Mouse (Mus musculus) regulatory T cell (primary cell): ENCODE data around the gene Igfbp1.

Experiments used
- in situ Hi-C: fragments of 300-600 bp; cut with MboI, MseI; formaldehyde crosslinking; loops from one replicate; pipeline ENCODE4 v1.15.1; 2025; ENCODE audit warnings: high pct_unique_total_duplicates

Gene Igfbp1

DNA sequence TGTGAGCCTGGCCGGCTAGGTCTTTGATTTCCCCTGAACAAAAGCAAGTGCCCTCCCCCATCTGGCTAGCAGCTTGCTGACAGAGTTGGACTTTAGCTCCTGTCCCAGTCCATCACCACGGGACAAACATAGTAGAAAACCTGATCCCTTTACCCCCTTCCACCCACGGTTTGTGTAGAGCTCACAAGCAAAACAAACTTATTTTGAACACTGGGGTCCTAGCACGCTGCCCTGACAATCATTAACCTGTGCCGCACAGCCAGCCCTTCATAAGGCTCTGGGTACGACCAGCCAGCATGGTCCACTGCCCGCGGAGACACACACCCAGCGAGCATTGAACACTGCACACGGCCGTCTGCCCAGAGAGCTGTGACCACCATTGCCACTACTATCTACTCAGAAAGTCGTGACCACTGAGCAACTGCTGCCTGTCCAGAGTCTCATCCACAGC, at the start of gene Igfbp1:
TSS of gene Igfbp1 (plus strand) at position 292 of the 451 bp plus-strand sequence.
- in situ Hi-C loops, result no loop called here

DNA sequence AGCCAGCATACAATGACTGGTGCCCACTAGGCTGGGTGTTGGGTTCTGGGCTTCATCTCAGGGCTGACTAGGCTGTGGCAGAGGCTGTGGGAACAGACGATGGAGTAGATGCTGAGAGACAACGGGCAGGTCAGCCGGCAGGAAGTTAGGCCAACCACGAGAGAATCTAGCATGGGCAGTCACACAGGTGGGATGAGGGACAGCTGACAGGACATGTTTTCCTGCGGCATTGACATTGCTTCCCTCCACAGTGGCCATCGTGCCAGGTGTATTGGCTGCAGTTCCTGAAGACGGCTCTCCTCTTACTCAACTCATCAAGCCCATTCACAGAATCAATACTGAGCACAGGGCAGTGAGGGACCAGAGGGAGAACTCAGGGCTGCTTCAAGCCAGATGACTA, 49.6 kb upstream of the Igfbp1 start:
- in situ Hi-C loops, result no loop called here

- in situ Hi-C loops, result no loop called here
Observed at GRCm38 (mm10) chr11:7149471-7149870, 48.1 kb upstream of the Igfbp1 start.

DNA sequence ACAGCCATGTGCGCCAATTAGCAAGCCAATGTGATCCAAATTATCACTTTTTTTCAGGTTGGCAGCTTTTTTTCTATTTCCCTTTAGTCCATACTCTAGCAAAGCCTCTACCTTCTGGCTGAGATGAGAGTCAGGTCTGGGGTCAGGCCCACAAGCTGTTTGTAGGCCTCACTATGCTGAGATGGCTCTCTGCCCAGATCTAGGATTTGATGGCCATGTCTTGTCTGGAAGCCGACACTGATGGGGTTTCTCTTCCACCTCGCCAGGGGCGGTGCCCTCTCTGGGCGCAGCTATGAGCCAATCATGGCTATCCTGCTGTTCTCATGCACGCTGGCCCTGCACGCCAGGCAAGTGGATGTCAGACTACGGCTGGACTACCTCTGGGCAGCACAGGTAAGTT, 47.1 kb upstream of the Igfbp1 start:
- in situ Hi-C loops, result loop anchor here (10.0 kb wide), 1 partner anchor 496 kb away; the partner anchor contains the start of gene Ramp3

DNA sequence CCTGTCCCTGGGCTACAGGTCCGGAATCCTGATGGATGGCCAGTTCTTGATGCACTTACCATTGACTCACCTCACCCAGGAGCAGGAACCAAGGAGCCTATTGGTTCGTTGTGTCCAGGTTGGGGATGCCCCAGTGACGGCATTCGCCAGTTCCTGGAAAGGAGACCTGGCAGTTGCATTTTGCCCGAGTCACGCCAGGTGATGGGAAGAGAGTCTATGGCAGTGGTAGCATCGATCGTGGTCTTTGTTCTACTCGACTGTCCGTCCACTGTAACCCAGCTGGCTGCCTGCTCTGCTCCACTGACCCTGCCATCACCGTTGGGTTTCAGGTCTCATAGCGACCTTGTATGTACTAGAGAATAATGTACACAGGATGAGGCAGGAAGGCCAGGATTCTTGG, 45.2 kb upstream of the Igfbp1 start:
- in situ Hi-C loops, result loop anchor here (10.0 kb wide), 1 partner anchor 498 kb away; the partner anchor contains the start of gene Ramp3

DNA sequence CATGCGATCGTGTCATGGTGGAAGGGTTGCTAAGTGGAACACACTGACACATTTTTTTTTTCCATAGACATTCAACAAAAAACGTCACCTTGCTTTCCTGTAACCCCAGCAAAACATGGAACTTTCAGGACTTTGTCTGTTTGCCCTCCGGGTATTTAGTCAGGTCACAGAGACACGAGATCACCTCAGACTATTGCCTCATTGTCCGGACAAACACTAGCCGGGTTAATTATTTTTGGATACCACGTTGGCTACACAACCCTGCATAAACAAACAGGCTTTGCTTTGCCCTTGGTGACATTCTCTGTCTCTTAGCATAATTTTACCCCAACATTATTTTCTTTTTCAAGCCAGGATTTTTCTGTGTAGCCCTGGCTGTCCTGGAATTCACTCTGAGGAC, 44.5 kb upstream of the Igfbp1 start:
- in situ Hi-C loops, result loop anchor here (10.0 kb wide), 1 partner anchor 498 kb away; the partner anchor contains the start of gene Ramp3

DNA sequence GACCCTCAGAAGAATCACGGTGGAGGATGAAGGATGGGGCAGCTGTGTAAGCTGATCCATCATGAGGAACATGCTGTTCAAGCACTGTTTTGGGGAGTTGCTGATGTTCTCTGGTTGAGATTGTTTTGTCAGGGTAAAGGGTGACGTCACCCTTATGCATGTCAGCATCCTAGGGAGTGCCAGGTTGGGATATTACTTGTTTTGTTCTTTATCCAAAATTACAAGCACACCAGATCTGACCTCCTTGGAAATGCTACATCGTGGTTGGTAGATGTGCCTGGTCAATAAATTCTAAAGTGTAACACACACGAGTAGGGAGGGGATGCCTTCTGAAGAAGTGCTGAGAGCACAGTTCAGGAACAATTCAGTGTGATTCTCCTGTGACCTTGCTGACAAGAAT, 41.2 kb upstream of the Igfbp1 start:
- in situ Hi-C loops, result loop anchor here (10.0 kb wide), 1 partner anchor 502 kb away; the partner anchor contains the start of gene Ramp3

GRCm38 (mm10) chr11:7158196-7158595, 39.4 kb upstream of the Igfbp1 start:
- in situ Hi-C loops, result loop anchor here (10.0 kb wide), 1 partner anchor 503 kb away; the partner anchor contains the start of gene Ramp3

- in situ Hi-C loops, result no loop called here
Observed at GRCm38 (mm10) chr11:7160146-7160545, 37.4 kb upstream of the Igfbp1 start.

GRCm38 (mm10) chr11:7160637-7161101, 36.9 kb upstream of the Igfbp1 start:
- in situ Hi-C loops, result no loop called here

DNA sequence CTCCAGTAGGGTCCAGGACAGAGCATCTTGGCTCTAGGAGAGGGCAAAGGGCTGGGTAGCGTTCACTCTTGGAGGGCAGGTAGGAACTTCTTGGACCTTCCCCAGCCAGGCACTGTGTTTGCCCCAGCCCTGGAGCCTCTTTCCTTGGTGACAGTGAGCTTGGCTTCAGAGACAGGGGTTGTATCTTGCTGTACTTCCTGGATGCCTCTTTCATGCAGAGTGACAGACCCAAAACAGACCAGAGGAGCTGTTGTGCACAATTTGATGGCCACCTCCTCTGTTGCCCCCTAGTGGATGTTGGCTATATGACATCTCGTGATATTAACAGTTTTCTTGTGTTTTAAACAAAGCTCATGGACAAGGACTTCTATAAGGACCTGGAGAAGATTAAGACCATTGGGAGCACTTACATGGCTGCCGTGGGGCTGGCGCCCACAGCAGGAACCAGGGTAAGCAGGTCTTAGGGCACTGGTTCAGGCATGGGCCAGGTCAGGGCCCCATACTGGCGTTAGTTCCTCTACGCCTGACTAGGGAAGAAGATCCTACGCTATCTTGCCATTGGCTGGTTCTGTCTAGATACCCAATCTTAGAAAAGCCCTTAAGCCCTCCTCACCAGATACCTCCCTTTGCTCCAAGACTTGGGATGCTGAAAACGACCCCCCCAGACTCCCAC, 35.9 kb upstream of the Igfbp1 start:
- in situ Hi-C loops, result no loop called here

DNA sequence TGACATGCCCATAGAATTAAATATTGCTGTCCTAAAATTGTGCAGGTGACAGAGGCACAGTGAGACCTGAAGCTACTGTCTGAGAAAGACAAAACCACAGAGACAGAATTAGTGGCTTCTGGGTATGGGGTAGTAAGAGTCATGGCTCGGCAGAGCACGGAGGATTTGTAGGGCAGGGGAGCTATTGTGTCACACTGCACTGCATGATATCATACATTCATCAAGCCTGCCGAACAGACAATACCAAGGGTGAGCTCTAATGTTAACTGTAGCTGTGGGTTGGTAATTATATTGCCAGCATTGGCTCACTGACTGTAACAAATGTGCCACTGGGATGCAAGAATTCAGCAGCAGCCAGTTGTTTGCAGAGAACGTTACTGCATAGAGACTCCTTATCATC, 33.2 kb upstream of the Igfbp1 start:
- in situ Hi-C loops, result no loop called here

DNA sequence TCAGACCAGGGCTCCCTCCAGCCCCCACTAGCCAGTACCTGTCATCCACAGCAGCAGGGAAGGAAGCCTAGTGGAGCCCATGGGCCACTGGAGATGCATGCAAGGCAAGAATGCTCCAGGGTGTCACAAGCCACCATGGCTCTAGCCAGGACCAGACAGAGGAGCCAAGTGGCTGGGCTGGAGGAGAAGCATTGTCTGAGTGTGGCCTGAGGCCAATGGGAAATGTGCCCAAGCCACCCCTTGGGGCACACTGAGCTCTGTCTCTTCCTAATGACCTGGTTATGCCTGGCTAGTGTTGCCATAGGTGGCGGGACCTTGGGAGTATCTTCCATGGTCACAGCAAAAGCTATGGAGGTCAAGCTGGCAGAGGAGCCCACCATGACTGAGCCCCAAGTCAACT, 27.9 kb upstream of the Igfbp1 start:
- in situ Hi-C loops, result no loop called here

DNA sequence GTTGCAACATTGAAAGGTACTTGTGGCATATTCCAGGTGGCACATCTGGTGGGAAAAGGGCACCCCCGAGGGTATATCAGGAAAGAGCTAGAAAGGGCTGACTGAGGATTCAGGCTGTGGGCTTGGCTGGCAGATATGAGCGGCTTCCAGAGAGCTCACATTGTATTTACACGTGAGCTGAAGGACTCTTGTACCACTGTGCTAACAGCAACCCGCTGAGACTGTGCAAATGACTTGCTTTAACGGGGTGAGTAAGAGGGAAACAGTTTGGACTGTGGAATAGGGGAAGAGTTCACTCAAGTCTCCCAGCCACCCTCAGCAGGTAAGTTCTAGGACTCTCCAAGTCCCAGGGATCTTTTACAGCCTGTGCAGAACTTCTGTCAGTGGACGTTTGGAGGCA, 23.9 kb upstream of the Igfbp1 start:
- in situ Hi-C loops, result no loop called here

- in situ Hi-C loops, result no loop called here
Observed at GRCm38 (mm10) chr11:7178724-7179123, 18.9 kb upstream of the Igfbp1 start.

- in situ Hi-C loops, result no loop called here
Observed at GRCm38 (mm10) chr11:7179276-7179675, 18.3 kb upstream of the Igfbp1 start.

DNA sequence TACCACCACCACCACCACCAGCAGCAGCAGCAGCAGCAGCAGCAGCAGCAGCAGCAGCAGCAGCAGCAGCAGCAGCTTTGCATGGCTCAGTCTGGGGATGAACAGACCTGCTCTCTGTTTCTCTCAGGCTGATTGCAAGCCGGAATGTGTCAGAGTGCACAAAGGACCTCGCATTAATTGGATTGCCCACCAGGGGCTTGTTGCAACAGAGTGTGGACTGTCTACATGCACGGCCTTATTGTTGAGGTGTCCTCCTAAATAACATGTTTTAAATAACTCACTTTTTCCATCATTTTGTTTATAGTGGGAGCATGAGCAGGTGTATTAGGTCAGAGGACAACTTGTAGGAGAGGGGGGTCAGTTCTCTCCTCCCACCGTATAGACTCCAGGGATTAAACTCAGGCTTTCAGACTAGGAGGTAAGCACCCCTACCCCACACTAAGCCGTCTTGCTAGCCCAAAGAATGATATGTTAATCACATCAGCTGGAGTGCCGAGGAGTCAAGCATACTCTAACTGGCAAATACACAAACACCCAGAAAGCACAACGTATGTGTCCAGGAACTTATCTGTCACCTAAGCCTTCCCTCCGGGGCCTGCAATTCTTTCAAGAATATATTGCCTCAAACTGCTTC, 15.1 kb upstream of the Igfbp1 start:
- in situ Hi-C loops, result no loop called here

- in situ Hi-C loops, result no loop called here
Observed at GRCm38 (mm10) chr11:7184420-7184819, 13.2 kb upstream of the Igfbp1 start.

- in situ Hi-C loops, result no loop called here
Observed at GRCm38 (mm10) chr11:7187472-7187871, 10.1 kb upstream of the Igfbp1 start.

DNA sequence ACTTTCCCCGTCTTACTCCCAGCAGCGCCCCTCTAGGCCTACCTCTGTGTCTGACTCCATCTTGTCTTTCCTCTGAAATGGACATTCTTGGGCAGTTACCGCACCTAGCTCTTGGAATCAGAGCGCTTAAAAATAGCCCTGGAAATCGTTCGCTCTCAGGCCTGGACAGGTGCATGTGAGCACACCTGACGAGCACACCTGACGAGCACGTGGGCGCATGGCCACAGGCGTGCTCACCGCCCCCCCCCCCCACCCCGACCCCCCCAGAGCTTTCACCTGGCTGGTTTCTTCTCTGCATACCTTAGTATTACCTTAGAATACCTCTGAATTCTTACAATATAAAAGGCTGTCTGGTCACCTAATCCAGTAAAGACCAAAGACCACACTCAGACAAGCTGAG, 9.1 kb upstream of the Igfbp1 start, which contains the start of gene Gm11985:
TSS of gene Gm11985 (minus strand) at position 101 of the 400 bp plus-strand sequence.
- in situ Hi-C loops, result no loop called here

DNA sequence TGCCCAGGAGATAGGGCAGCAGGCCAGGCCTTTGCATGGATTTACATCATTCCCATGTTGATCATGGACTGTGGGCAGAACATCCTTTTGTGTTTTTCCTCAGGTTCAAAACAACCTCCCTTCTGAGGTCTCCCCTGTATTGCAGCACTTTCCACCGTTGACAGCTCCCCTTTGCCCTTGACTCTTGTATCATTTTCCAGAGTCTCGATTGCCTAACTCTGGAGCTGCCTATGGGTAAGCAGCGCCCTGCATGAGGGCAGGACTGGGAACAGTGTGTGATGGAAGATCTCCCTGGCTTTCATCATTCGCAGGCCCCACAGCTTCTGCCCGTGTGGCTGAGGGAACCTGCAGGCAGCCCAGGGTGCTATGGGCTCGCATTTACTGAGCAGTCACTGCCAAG, 4.9 kb upstream of the Igfbp1 start:
- in situ Hi-C loops, result no loop called here

DNA sequence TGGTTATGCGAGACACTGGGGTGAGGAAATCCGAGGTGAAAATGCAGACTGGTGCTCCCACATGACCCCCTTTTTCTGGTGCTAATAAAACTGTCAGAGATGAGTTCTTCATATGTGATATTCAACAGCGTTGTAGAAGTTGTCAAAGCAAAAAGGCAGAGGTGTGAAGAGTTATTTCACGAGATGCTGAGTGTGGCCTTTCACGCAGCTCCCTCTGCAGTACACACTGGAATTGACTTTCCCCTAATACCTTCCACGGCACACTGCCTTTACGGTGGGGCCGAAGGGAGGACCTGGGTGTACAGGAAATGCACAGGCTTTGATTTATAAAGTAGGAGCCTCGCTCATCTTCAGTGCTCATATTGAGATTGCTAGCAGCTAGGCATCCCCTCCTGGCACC, 4.4 kb upstream of the Igfbp1 start:
- in situ Hi-C loops, result no loop called here
